Mouse (Mus musculus) neutrophil, adult 83 days (primary cell): Measurements from ENCODE around the gene Nf2. TPM values are rescaled to one million over a fixed set of nuclear protein-coding genes. Genes with fewer than 3 reads are reported as not detected.

Experiments used
- total RNA-seq, 2 experiments: library from RNA; stranded (reverse); gene quantifications; one replicate each; pipeline ENCODE4 v1.2.4; 2023

The Nf2 gene
- 10 to 100 TPM; 21.4 to 24.7 TPM for total RNA-seq

GRCm38 (mm10) chr11:4849258-4849943 lies at the start of gene Nf2:
Gene Nf2 (minus strand): TSS chr11:4849536.

DNA sequence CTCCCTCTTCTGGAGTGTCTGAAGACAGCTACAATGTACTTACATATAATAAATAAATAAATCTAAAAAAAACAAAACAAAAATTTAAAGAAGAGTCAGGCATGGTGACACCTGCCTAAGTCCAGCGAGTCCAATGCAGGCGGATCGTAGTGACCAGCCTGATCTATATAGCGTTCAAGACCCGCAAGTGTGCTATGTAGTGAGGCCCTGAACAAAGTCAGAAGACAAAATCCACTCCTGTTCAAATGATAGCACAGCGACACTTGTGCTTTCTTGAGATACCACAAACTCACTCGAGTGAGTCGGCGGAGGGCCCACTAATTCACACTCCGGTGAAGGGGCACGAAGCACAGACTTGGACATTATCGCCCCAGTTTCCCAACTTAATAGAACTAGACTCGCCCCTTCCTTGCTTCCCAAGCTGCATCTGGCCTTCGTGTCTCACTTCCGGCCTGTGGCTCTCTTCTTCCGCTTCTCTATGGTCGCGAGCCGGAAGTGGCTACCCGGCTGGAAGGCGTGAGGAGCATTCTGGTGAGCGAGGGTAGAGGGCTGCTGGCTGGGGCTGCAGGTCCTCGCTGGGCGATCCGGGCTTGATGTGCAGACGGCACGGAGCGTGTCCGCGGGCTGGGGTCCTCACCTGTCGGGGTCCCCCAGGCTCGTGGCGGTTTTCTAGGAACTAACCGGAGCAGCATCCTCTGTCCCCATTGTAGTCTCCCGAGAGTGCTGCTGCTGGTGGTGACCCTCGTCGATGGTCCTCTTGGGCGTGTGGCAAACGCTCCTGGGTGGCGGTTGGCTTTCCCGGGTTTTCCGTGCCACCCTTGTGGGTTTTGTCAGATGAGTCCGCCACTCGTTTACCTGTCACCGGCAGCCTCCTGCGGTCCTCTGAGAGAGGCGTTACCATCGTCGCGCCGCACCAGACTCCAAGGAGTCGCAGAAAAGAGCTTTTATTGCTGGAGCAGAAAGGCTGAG lies 45.8 kb upstream of the Nf2 start, which contains the start of gene Thoc5:
Gene Thoc5 (plus strand): TSS at position 473 of the 969 bp plus-strand sequence.

DNA sequence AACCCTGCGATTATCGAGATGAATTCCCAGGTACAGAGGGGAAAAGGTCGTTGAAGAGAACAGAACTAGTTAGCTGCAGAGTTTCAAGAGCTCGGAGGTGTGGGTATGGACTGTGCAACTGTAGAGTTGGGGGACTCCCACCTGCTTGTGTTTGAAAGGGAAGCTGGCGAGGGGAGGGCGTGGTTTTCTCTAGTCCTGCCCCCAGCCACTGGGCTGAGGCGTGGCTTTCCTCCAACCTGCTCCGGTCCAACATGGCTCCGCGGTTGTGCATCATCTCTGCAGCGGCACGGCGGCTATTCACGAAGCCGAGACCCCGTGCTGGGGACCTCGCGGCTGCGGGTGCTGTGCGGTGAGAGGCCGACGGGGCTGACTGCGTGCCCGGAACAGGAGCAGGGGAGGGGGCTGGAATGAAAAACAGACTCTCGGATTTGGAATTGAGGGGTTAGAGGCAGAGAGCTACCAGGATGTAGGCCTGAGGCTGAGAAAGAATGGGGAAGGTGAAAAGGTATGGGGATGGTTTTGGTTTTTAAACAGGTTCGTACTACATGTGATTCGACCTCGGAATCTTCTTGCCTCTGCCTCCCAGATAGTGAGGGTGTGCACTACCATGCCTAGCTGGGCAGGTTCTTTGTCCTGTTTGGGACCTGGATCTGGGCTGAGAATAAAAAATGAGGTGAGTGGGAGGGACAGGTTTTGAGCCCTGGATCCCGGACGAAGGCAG lies 24.6 kb upstream of the Nf2 start, which contains the start of gene Nipsnap1:
Gene Nipsnap1 (plus strand): TSS at position 197 of the 721 bp plus-strand sequence.

GRCm38 (mm10) chr11:4746733-4747132 lies 102.6 kb downstream of the Nf2 start, which contains the start of gene Cabp7:
Gene Cabp7 (minus strand): TSS chr11:4746778.

Other genes starting within 250 kb of the Nf2 start
- gene Gm11032, start 229.5 kb downstream of the Nf2 start, total RNA-seq: not detected
- 10 to 100 TPM; 18.2 to 19.6 TPM for gene Ascc2, start 211.8 kb downstream of the Nf2 start, total RNA-seq
- 100 to 1,000 TPM; 134 to 138 TPM for gene Uqcr10, start 145.2 kb downstream of the Nf2 start, total RNA-seq
- 10 to 100 TPM; 18.7 to 22.0 TPM for gene Zmat5, start 144.9 kb downstream of the Nf2 start, total RNA-seq
- not detected for gene Cabp7, start 102.8 kb downstream of the Nf2 start, total RNA-seq
- 1 to 10 TPM; 2.8 to 2.9 TPM for gene Nipsnap1, start 24.4 kb upstream of the Nf2 start, total RNA-seq
- gene Thoc5, start 45.8 kb upstream of the Nf2 start, total RNA-seq: 10 to 100 TPM; 17.4 to 18.5 TPM
- gene Nefh, start 98.5 kb upstream of the Nf2 start, total RNA-seq: under 1 TPM; 0.09 to 0.31 TPM
- gene Ap1b1, start 137.3 kb upstream of the Nf2 start, total RNA-seq: 10 to 100 TPM; 42.7 to 60.1 TPM
- gene Rasl10a, start 208.6 kb upstream of the Nf2 start, total RNA-seq: under 1 TPM; 0.51 to 0.81 TPM
- gene Gas2l1, start 215.8 kb upstream of the Nf2 start, total RNA-seq: 1 to 10 TPM; 3.4 to 3.8 TPM
- 1 to 10 TPM; 7.1 to 7.8 TPM for gene Rhbdd3, start 249.4 kb upstream of the Nf2 start, total RNA-seq
- gene Ewsr1, start 249.7 kb upstream of the Nf2 start, total RNA-seq: 100 to 1,000 TPM; 312 to 319 TPM